Mouse (Mus musculus) layer of hippocampus, postnatal 14 days (tissue): ENCODE results near the gene Atp2a2. TPM values are rescaled to one million over a fixed set of nuclear protein-coding genes. Genes with fewer than 3 reads are reported as not detected.

Experiments
- DNase-seq, 2 experiments: peaks; one replicate each; pipeline ENCODE4 v3.0.0; 2021 to 2022; ENCODE audit warnings: low spot score in 2 of 2, mixed read lengths in 1 of 2
- total RNA-seq, 2 experiments: library from RNA; stranded (reverse); gene quantifications; 2 replicates each; pipeline ENCODE4 v1.2.3; 2021

The Atp2a2 gene
- total RNA-seq, 2 experiments from 2014 or later: 659 to 669 TPM

GRCm38 (mm10) chr5:122415465-122415864 is 86.6 kb downstream of the Atp2a2 start:
- DNase-seq: no peak

- DNase-seq: no peak
Measured at GRCm38 (mm10) chr5:122414351-122414750, 87.7 kb downstream of the Atp2a2 start.

GRCm38 (mm10) chr5:122412826-122413225 is 89.2 kb downstream of the Atp2a2 start:
- no peak for DNase-seq

- no peak for DNase-seq
Measured at GRCm38 (mm10) chr5:122411892-122412291, 90.1 kb downstream of the Atp2a2 start.

- no peak for DNase-seq
Measured at GRCm38 (mm10) chr5:122409692-122410645, 92.1 kb downstream of the Atp2a2 start.

GRCm38 (mm10) chr5:122405537-122405936 is 96.5 kb downstream of the Atp2a2 start:
- DNase-seq: no peak

Other genes starting within 250 kb of the Atp2a2 start
- gene Tctn1, start 237.8 kb downstream of the Atp2a2 start, total RNA-seq: 10 to 100 TPM; 12.7 to 13.6 TPM
- 10 to 100 TPM; 34.8 to 35.3 TPM for gene Pptc7, start 217.9 kb downstream of the Atp2a2 start, total RNA-seq
- 1 to 10 TPM; 3.9 to 4.1 TPM for gene Rad9b, start 148.0 kb downstream of the Atp2a2 start, total RNA-seq
- gene Vps29, start 147.9 kb downstream of the Atp2a2 start, total RNA-seq: 100 to 1,000 TPM; 219 to 224 TPM
- gene Gpn3, start 130.3 kb downstream of the Atp2a2 start, total RNA-seq: 10 to 100 TPM; 26.8 to 27.2 TPM
- 10 to 100 TPM; 75.9 to 80.7 TPM for gene Fam216a, start 129.9 kb downstream of the Atp2a2 start, total RNA-seq
- gene Arpc3, start 110.3 kb downstream of the Atp2a2 start, total RNA-seq: 100 to 1,000 TPM; 300 to 318 TPM
- gene Anapc7, start 80.5 kb downstream of the Atp2a2 start, total RNA-seq: 10 to 100 TPM; 32.7 to 33.2 TPM
- gene Ift81, start 112.3 kb upstream of the Atp2a2 start, total RNA-seq: 10 to 100 TPM; 31.0 to 31.1 TPM
- 1 to 10 TPM; 7.8 TPM for gene P2rx7, start 141.7 kb upstream of the Atp2a2 start, total RNA-seq
- gene P2rx4, start 205.3 kb upstream of the Atp2a2 start, total RNA-seq: 10 to 100 TPM; 11.0 to 11.4 TPM